In the genomic region with DNA sequence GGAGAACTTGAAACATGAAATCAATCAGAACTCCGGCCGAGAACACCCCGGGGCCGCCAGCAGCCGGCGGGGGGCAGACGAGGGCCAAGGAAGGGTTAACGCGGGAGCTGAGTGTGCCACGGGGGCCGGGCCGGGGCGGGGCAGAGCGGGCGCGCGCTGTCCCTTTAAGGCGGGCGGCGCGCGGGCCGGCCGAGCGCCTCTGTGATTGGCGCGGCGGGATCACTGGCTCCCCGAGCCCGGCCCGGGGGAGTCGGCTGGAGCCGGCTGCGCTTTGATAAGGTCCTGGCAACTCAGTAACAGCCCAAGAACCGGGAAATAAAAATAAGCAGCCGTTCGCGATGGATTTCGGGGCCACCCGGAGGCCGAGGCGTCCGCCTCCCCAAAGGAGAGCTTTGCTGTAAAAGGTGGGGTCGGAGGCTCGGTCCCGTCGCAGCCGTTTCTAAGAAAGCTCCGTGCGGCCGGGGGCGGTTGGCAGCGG, we compare ENCODE assay signal across 8 mouse cellular contexts. TPM values are rescaled to one million over a fixed set of nuclear protein-coding genes. Genes with fewer than 3 reads are reported as not detected.
A peak's percentile ranks its signal among the peaks of the same experiment; 100 is the strongest.
DNase-seq lines count a peak whose midpoint lies in the region; ATAC-seq lines count a peak whose summit lies in the region.

A gene (plus strand): TSS at position 192 of the 478 bp plus-strand sequence.

- peak within 1 kb of the TSS; percentile 91 for H3K4me3 ChIP-seq in embryonic facial prominence, embryonic 11.5 days (ENCODE audit: low read depth, low read length)
- peak within 1 kb of the TSS; percentile 93 for H3K4me3 ChIP-seq in limb, embryonic 11.5 days (ENCODE audit: low read depth, low read length)
- peak within 1 kb of the TSS; percentile 97 for H3K4me3 ChIP-seq in midbrain, embryonic 13.5 days (replicated peaks)

- under 1% methylated on average over 52 of the region's 53 CpGs for WGBS in embryonic facial prominence, embryonic 11.5 days
- WGBS in limb, embryonic 11.5 days: under 1% methylated on average over 53 of the region's 53 CpGs
- WGBS in midbrain, embryonic 13.5 days: under 1% methylated on average over 50 of the region's 53 CpGs

- peak within 1 kb of the TSS; percentile 100 for H3K27ac ChIP-seq in embryonic facial prominence, embryonic 11.5 days (replicated peaks; ENCODE audit: low read depth, low read length)
- H3K27ac ChIP-seq in limb, embryonic 11.5 days (replicated peaks; ENCODE audit: low read depth, low read length): peak within 1 kb of the TSS; percentile 99
- H3K27ac ChIP-seq in midbrain, embryonic 13.5 days: peak within 1 kb of the TSS; percentile 100

- no peaks in the 10 kb centered on the region for H3K27me3 ChIP-seq in embryonic facial prominence, embryonic 11.5 days (ENCODE audit: control insufficient read depth, insufficient read depth, low read length)
- H3K27me3 ChIP-seq in limb, embryonic 11.5 days (ENCODE audit: control insufficient read depth, insufficient read depth, low read length): no peaks in the 10 kb centered on the region
- 0 out of 2 replicates have a peak, but pooled peaks cover 4% of the 10 kb centered on the region for H3K27me3 ChIP-seq in midbrain, embryonic 13.5 days

- H3K4me1 ChIP-seq in embryonic facial prominence, embryonic 11.5 days (ENCODE audit: control insufficient read depth, insufficient read depth, low read length): peaks cover 6% of the 10 kb centered on the region
- peaks cover 29% of the 10 kb centered on the region for H3K4me1 ChIP-seq in limb, embryonic 11.5 days (ENCODE audit: control insufficient read depth, insufficient read depth, low read length)
- peaks cover 60% of the 10 kb centered on the region for H3K4me1 ChIP-seq in midbrain, embryonic 13.5 days (replicated peaks)

- peak; percentile 82 to 84 for DNase-seq in adrenal gland, postnatal 4 days (ENCODE audit: low spot score in 2 of 2)
- peak; percentile 98 for DNase-seq in embryonic facial prominence, embryonic 11.5 days (ENCODE audit: low spot score)
- DNase-seq in heart, adult 18-20 months: peak; percentile 89 to 94
- DNase-seq in kidney, adult 18-20 months: peak; percentile 88
- DNase-seq in limb, embryonic 11.5 days (ENCODE audit: low spot score): peak; percentile 95
- peak; percentile 58 to 61 for DNase-seq in spleen, adult 18-20 months

- H3K4me2 ChIP-seq in embryonic facial prominence, embryonic 11.5 days (ENCODE audit: low read depth, low read length): peak within 1 kb of the TSS; percentile 85
- H3K4me2 ChIP-seq in limb, embryonic 11.5 days (ENCODE audit: low read depth, severe bottlenecking): peak within 1 kb of the TSS; percentile 83
- H3K4me2 ChIP-seq in midbrain, embryonic 13.5 days (replicated peaks): peak within 1 kb of the TSS; percentile 89

- peak; percentile 88 for ATAC-seq in embryonic facial prominence, embryonic 11.5 days (replicated peaks; ENCODE audit: insufficient number of reproducible peaks, low FRiP score, low TSS enrichment, low read depth)
- peak; percentile 83 for ATAC-seq in limb, embryonic 11.5 days (ENCODE audit: insufficient number of reproducible peaks, low FRiP score, low TSS enrichment, low read depth)
- ATAC-seq in midbrain, embryonic 13.5 days: peak; percentile 91
- no peak for ATAC-seq in monocyte, adult 5-6 weeks (replicated peaks; ENCODE audit: insufficient number of reproducible peaks, low FRiP score, low TSS enrichment, poor library complexity, severe bottlenecking)

- H3K9me3 ChIP-seq in embryonic facial prominence, embryonic 11.5 days (replicated peaks; ENCODE audit: control insufficient read depth, low read length): no peaks in the 10 kb centered on the region; the same call in 1 of the 2 replicates
- no peaks in the 10 kb centered on the region for H3K9me3 ChIP-seq in limb, embryonic 11.5 days (ENCODE audit: control insufficient read depth, low read length)
- no peaks in the 10 kb centered on the region for H3K9me3 ChIP-seq in midbrain, embryonic 13.5 days

- no peaks in the 10 kb centered on the region; the same call in 1 of the 2 replicates for H3K36me3 ChIP-seq in embryonic facial prominence, embryonic 11.5 days (replicated peaks; ENCODE audit: control insufficient read depth, insufficient read depth, low read depth, low read length)
- H3K36me3 ChIP-seq in limb, embryonic 11.5 days (ENCODE audit: control insufficient read depth, insufficient read depth, low read length): no peaks in the 10 kb centered on the region
- H3K36me3 ChIP-seq in midbrain, embryonic 13.5 days: no peaks in the 10 kb centered on the region

- H3K9ac ChIP-seq in embryonic facial prominence, embryonic 11.5 days (replicated peaks; ENCODE audit: low read length): peak within 1 kb of the TSS; percentile 92
- H3K9ac ChIP-seq in limb, embryonic 11.5 days (ENCODE audit: low read length): peak within 1 kb of the TSS; percentile 95
- H3K9ac ChIP-seq in midbrain, embryonic 13.5 days (replicated peaks): peak within 1 kb of the TSS; percentile 97

RNA-seq across cellular contexts. Expression of the gene that starts here (rescaled TPM):
- total RNA-seq in adrenal gland, postnatal 4 days (2021): 10 to 100 TPM; 48.9 to 52.8 TPM
- 15.3 and 15.9 TPM in 2 replicates for polyA plus RNA-seq in embryonic facial prominence, embryonic 11.5 days (2014; fragmentation: Nextera tagmentation; extraction: Ambion mirVana)
- total RNA-seq in heart, adult 18-20 months (2021): 1 to 10 TPM; 3.5 to 4.7 TPM
- polyA plus RNA-seq in limb, embryonic 11.5 days (2014; fragmentation: Nextera tagmentation; extraction: Ambion mirVana): 15.4 and 15.8 TPM in 2 replicates
- 15.4 and 17.2 TPM in 2 replicates for polyA plus RNA-seq in midbrain, embryonic 13.5 days (2015; fragmentation: Nextera tagmentation; extraction: Ambion mirVana)
- total RNA-seq in monocyte, adult 5-6 weeks (2017): 1.5 to 5.5 TPM (median 2.2 TPM) in 3 replicates
